Mouse (Mus musculus) MEL (cell line): ENCODE measurements around the gene Zscan2. TPM values are rescaled to one million over a fixed set of nuclear protein-coding genes. Genes with fewer than 3 reads are reported as not detected.

ENCODE experiments used
- DNase-seq: peaks from one replicate; pipeline ENCODE4 v3.0.0; 2011; ENCODE audit warnings: low read depth, low spot score
- H3K27ac ChIP-seq: 2 replicates; pipeline ENCODE4 v1.5.1; 2012; ENCODE audit warnings: low read depth, mild to moderate bottlenecking, control low read depth, low read length, moderate library complexity; ENCODE audit not compliant: control insufficient read depth
- H3K27me3 ChIP-seq, 2 experiments: fragments of 150-350 bp in 1 of 2; sonication (generic) in 1 of 2; 2 replicates each; pipeline ENCODE4 v1.6.1; 2012; ENCODE audit warnings: low read length in 2 of 2, mild to moderate bottlenecking in 2 of 2, improper control_type of control experiment in 1 of 2, moderate library complexity in 1 of 2; ENCODE audit not compliant: insufficient read depth in 2 of 2, control insufficient read depth in 1 of 2
- H3K36me3 ChIP-seq, 2 experiments: 2 replicates each; pipeline ENCODE4 v1.6.1; 2012 to 2014; ENCODE audit warnings: low read length in 2 of 2, improper control_type of control experiment in 1 of 2, inconsistent platforms in 1 of 2, mild to moderate bottlenecking in 1 of 2; ENCODE audit not compliant: insufficient read depth in 2 of 2, control insufficient read depth in 1 of 2
- H3K4me1 ChIP-seq, 2 experiments: fragments of 150-350 bp in 1 of 2; sonication (generic) in 1 of 2; 2 replicates each; pipeline ENCODE4 v1.6.1; 2012; ENCODE audit warnings: low read length in 2 of 2, improper control_type of control experiment in 1 of 2, mild to moderate bottlenecking in 1 of 2; ENCODE audit not compliant: insufficient read depth in 2 of 2, control insufficient read depth in 1 of 2
- H3K4me3 ChIP-seq, 2 experiments: fragments of 150-350 bp in 1 of 2; sonication (generic) in 1 of 2; 2 replicates each; pipeline ENCODE4 v1.5.1; 2012; ENCODE audit warnings: low read depth in 2 of 2, low read length in 2 of 2, mild to moderate bottlenecking in 2 of 2, moderate library complexity in 2 of 2, control low read depth in 1 of 2, improper control_type of control experiment in 1 of 2; ENCODE audit not compliant: control insufficient read depth in 1 of 2, insufficient read depth in 1 of 2
- H3K79me2 ChIP-seq: 2 replicates; pipeline ENCODE4 v1.6.1; 2012; ENCODE audit warnings: mild to moderate bottlenecking, low read length, moderate library complexity; ENCODE audit not compliant: control insufficient read depth, poor library complexity, insufficient read depth
- H3K9ac ChIP-seq: 2 replicates; pipeline ENCODE4 v1.6.1; 2012; ENCODE audit warnings: low read depth, mild to moderate bottlenecking, control low read depth, low read length, moderate library complexity; ENCODE audit not compliant: control insufficient read depth, poor library complexity, severe bottlenecking
- H3K9me3 ChIP-seq: fragments of 150-350 bp; sonication (generic); replicated peaks from 2 replicates; pipeline ENCODE4 v1.6.1; 2012; ENCODE audit warnings: mild to moderate bottlenecking, low read length, improper control_type of control experiment, moderate library complexity; ENCODE audit not compliant: insufficient read depth
- BHLHE40 ChIP-seq: IDR thresholded peaks from 2 replicates; pipeline ENCODE4 v1.6.1; 2012; ENCODE audit warnings: low read depth, mild to moderate bottlenecking, inconsistent platforms, low read length, improper control_type of control experiment, borderline replicate concordance
- CHD1 ChIP-seq: IDR thresholded peaks from 2 replicates; pipeline ENCODE4 v1.6.1; 2012; ENCODE audit warnings: low read depth, mild to moderate bottlenecking, inconsistent platforms, low read length, improper control_type of control experiment
- CTCF ChIP-seq, 3 experiments: IDR thresholded peaks in 2 of 3; conservative IDR thresholded peaks in 1 of 3; 2 replicates each; pipeline ENCODE4 v1.5.1; 2011 to 2012; ENCODE audit warnings: low read length in 3 of 3, low read depth in 2 of 3, mild to moderate bottlenecking in 2 of 3, improper control_type of control experiment in 1 of 3, inconsistent platforms in 1 of 3, mixed read lengths in 1 of 3, moderate library complexity in 1 of 3; ENCODE audit not compliant: control insufficient read depth in 1 of 3, insufficient read depth in 1 of 3, poor library complexity in 1 of 3, severe bottlenecking in 1 of 3
- ELF1 ChIP-seq: IDR thresholded peaks from 2 replicates; pipeline ENCODE4 v1.6.1; 2014; ENCODE audit warnings: low read depth, mild to moderate bottlenecking, inconsistent platforms, low read length, improper control_type of control experiment, moderate library complexity
- ETS1 ChIP-seq: IDR thresholded peaks from 2 replicates; pipeline ENCODE4 v1.6.1; 2012; ENCODE audit warnings: low read depth, mild to moderate bottlenecking, inconsistent platforms, low read length, improper control_type of control experiment, moderate library complexity
- GATA1 ChIP-seq: IDR thresholded peaks from 2 replicates; pipeline ENCODE4 v1.6.1; 2011; ENCODE audit warnings: low read depth, low read length, improper control_type of control experiment
- HCFC1 ChIP-seq: IDR thresholded peaks from 2 replicates; pipeline ENCODE4 v1.6.1; 2012; ENCODE audit warnings: low read depth, mild to moderate bottlenecking, inconsistent platforms, low read length, improper control_type of control experiment, moderate library complexity
- JUND ChIP-seq: IDR thresholded peaks from 2 replicates; pipeline ENCODE4 v1.6.1; 2011; ENCODE audit warnings: low read depth, mild to moderate bottlenecking, improper control_type of control experiment, low read length
- KAT2A ChIP-seq: conservative IDR thresholded peaks from 2 replicates; pipeline ENCODE4 v1.6.1; 2012; ENCODE audit warnings: low read depth, low read length, improper control_type of control experiment, inconsistent platforms
- MAFK ChIP-seq: IDR thresholded peaks from 2 replicates; pipeline ENCODE4 v1.6.1; 2011; ENCODE audit warnings: low read depth, mild to moderate bottlenecking, low read length, improper control_type of control experiment, borderline replicate concordance
- MAX ChIP-seq: IDR thresholded peaks from 2 replicates; pipeline ENCODE4 v1.6.1; 2011; ENCODE audit warnings: low read length, improper control_type of control experiment
- MAZ ChIP-seq: IDR thresholded peaks from 2 replicates; pipeline ENCODE4 v1.6.1; 2012; ENCODE audit warnings: low read depth, mild to moderate bottlenecking, inconsistent platforms, low read length, improper control_type of control experiment
- MEF2A ChIP-seq: IDR thresholded peaks from 2 replicates; pipeline ENCODE4 v1.6.1; 2014; ENCODE audit warnings: low read depth, mild to moderate bottlenecking, inconsistent platforms, low read length, improper control_type of control experiment; ENCODE audit not compliant: poor library complexity, insufficient replicate concordance, severe bottlenecking; ENCODE audit errors: extremely low read depth
- MXI1 ChIP-seq: IDR thresholded peaks from 2 replicates; pipeline ENCODE4 v1.6.1; 2011; ENCODE audit warnings: mild to moderate bottlenecking, low read depth, low read length, improper control_type of control experiment
- MYB ChIP-seq: IDR thresholded peaks from 2 replicates; pipeline ENCODE4 v1.6.1; 2011; ENCODE audit warnings: mild to moderate bottlenecking, low read depth, low read length, improper control_type of control experiment
- MYC ChIP-seq: IDR thresholded peaks from 2 replicates; pipeline ENCODE4 v1.6.1; 2011; ENCODE audit warnings: low read depth, mild to moderate bottlenecking, low read length, improper control_type of control experiment, moderate library complexity
- NELFE ChIP-seq: IDR thresholded peaks from 2 replicates; pipeline ENCODE4 v1.6.1; 2011; ENCODE audit warnings: low read depth, low read length, improper control_type of control experiment
- NRF1 ChIP-seq: IDR thresholded peaks from 2 replicates; pipeline ENCODE4 v1.6.1; 2014; ENCODE audit warnings: low read depth, mild to moderate bottlenecking, inconsistent platforms, low read length, improper control_type of control experiment, moderate library complexity; ENCODE audit not compliant: poor library complexity, insufficient read depth, severe bottlenecking
- POLR2A ChIP-seq, 2 experiments: IDR thresholded peaks; 2 replicates each; pipeline ENCODE4 v1.6.1; 2011 to 2012; ENCODE audit warnings: low read length in 2 of 2, mild to moderate bottlenecking in 2 of 2, control low read depth in 1 of 2, improper control_type of control experiment in 1 of 2, low read depth in 1 of 2, moderate library complexity in 1 of 2; ENCODE audit not compliant: control insufficient read depth in 1 of 2, insufficient read depth in 1 of 2, poor library complexity in 1 of 2
- POLR2AphosphoS2 ChIP-seq: IDR thresholded peaks from 2 replicates; pipeline ENCODE4 v1.6.1; 2011; ENCODE audit warnings: low read length, improper control_type of control experiment
- RAD21 ChIP-seq: IDR thresholded peaks from 2 replicates; pipeline ENCODE4 v1.6.1; 2011; ENCODE audit warnings: mild to moderate bottlenecking, low read depth, low read length, improper control_type of control experiment
- SIN3A ChIP-seq: IDR thresholded peaks from 2 replicates; pipeline ENCODE4 v1.6.1; 2012; ENCODE audit warnings: low read length, improper control_type of control experiment, inconsistent platforms
- SMC3 ChIP-seq: IDR thresholded peaks from 2 replicates; pipeline ENCODE4 v1.6.1; 2011; ENCODE audit warnings: low read depth, low read length, improper control_type of control experiment
- TAL1 ChIP-seq: IDR thresholded peaks from 2 replicates; pipeline ENCODE4 v1.6.1; 2012; ENCODE audit warnings: mild to moderate bottlenecking, inconsistent platforms, low read length, moderate library complexity, mixed read lengths
- TBP ChIP-seq: IDR thresholded peaks from 2 replicates; pipeline ENCODE4 v1.8.0; 2011; ENCODE audit warnings: low read depth, low read length, improper control_type of control experiment
- TCF12 ChIP-seq: IDR thresholded peaks from 2 replicates; pipeline ENCODE4 v1.6.1; 2014; ENCODE audit warnings: low read depth, mild to moderate bottlenecking, inconsistent platforms, low read length, improper control_type of control experiment, moderate library complexity
- ZC3H11A ChIP-seq: IDR thresholded peaks from 2 replicates; pipeline ENCODE4 v1.6.1; 2012; ENCODE audit warnings: low read depth, mild to moderate bottlenecking, inconsistent platforms, low read length, improper control_type of control experiment
- ZMIZ1 ChIP-seq: IDR thresholded peaks from 2 replicates; pipeline ENCODE4 v1.6.1; 2012; ENCODE audit warnings: low read depth, mild to moderate bottlenecking, inconsistent platforms, low read length, improper control_type of control experiment, moderate library complexity
- ZNF384 ChIP-seq: IDR thresholded peaks from 2 replicates; pipeline ENCODE4 v1.6.1; 2012; ENCODE audit warnings: low read depth, mild to moderate bottlenecking, inconsistent platforms, low read length, improper control_type of control experiment
- polyA plus RNA-seq, 2 experiments: library from polyadenylated mRNA; stranded (reverse) in 1 of 2; unstranded in 1 of 2; fragments of >175 nt in 1 of 2; fragments of >200 nt in 1 of 2; gene quantifications; 2 replicates each; pipeline versions ENCODE4 v1.2.1 to v1.2.4; 2012; ENCODE audit warnings: low replicate concordance in 2 of 2, low read depth in 1 of 2; ENCODE audit not compliant: insufficient read length in 2 of 2, insufficient read depth in 1 of 2, missing spikeins in 1 of 2
- total RNA-seq: library from RNA; depleted of rRNA; stranded (reverse); fragments of 300-350 nt; gene quantifications from 2 replicates; pipeline ENCODE4 v1.2.3, GENCODE M21; 2012

Zscan2 gene
- total and polyA plus RNA-seq, 3 experiments: 1.2 to 2.4 TPM; not detected in 1

DNA sequence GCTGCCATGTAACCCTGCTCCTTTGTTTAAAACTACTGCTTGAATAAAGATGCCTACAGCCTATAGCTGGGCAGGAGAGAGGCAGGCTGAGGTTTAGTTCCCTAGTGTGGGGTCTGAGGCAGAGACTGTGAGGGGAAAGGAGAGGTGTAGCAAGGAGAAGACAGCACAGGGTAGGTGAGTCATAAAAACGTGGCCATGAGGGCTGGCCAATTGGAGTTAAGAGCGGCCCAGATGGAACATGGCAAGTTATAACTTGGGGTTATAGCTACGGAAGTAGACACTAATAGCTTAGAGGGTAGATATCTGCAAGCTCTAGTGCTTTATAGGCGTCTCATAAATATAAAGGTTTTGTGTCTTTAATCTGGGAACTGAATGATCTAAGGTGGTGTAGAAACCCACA is 37.5 kb upstream of the Zscan2 start:
- peak; percentile 89 for DNase-seq
- Histone ChIP-seq H3K79me2 (no peaks in the 10 kb centered on the region; the same call in 1 of the 2 replicates), H3K27me3 (no peaks in the 10 kb centered on the region), H3K4me3 (peak overlapping the region; percentile 47 to 54), H3K9me3 (no peaks in the 10 kb centered on the region), H3K4me1 (peaks cover 13 to 22% of the 10 kb centered on the region in 2 experiments), H3K27ac (peak overlapping the region; percentile 98), H3K9ac (peak overlapping the region; percentile 71), H3K36me3 (peaks cover 0 to 17% of the 10 kb centered on the region in 2 experiments; a peak in 2 of 4 replicates)
- TF ChIP-seq MYC (peak; percentile 90), MAFK (no peak), TBP (peak; percentile 73), JUND (peak; percentile 81), ZC3H11A (no peak), GATA1 (0 out of 2 replicates have a peak, but pooled peaks have one; percentile 30), ZMIZ1 (0 out of 2 replicates have a peak, but pooled peaks have one; percentile 3), HCFC1 (0 out of 2 replicates have a peak, but pooled peaks have one; percentile 12), MAX (peak; percentile 77), NELFE (peak; percentile 50), POLR2A (IDR thresholded peaks at IDR 0.05; ENCODE audit: control insufficient read depth in 1 of 2, insufficient read depth in 1 of 2, low read depth in 1 of 2, low read length in 2 of 2, poor library complexity in 1 of 2) (no peak)

- DNase-seq: peak; percentile 89
- peak overlapping the region; percentile 98 for H3K27ac ChIP-seq
- H3K79me2 ChIP-seq: no peaks in the 10 kb centered on the region; the same call in 1 of the 2 replicates
- H3K9ac ChIP-seq: peak overlapping the region; percentile 71
- H3K9me3 ChIP-seq: no peaks in the 10 kb centered on the region
- H3K36me3 ChIP-seq: peaks cover 0 to 21% of the 10 kb centered on the region in 2 experiments; a peak in 2 of 4 replicates
- H3K4me3 ChIP-seq: peak overlapping the region; percentile 47 to 54
- H3K4me1 ChIP-seq: peaks cover 13 to 29% of the 10 kb centered on the region in 2 experiments
- H3K27me3 ChIP-seq: no peaks in the 10 kb centered on the region
- TF ChIP-seq CHD1 (no peak), TCF12 (peak; percentile 62), RAD21 (no peak), JUND (no peak), SIN3A (peak; percentile 89), NELFE (peak; percentile 54), ZMIZ1 (peak; percentile 95), MXI1 (peak; percentile 85), MYC (peak; percentile 93), BHLHE40 (0 out of 2 replicates have a peak, but pooled peaks have one; percentile 40), MEF2A (no peak), ELF1 (no peak), NRF1 (no peak), KAT2A (no peak; the same call in 1 of the 2 replicates), SMC3 (no peak), TAL1 (no peak), MYB (peak; percentile 86), ETS1 (peak; percentile 84), POLR2AphosphoS2 (no peak), TBP (peak; percentile 91), CTCF (IDR thresholded peaks at IDR 0.05 in 2 of 3, conservative IDR thresholded peaks at IDR 0.05 in 1 of 3; ENCODE audit: control insufficient read depth in 1 of 3, insufficient read depth in 1 of 3, low read depth in 2 of 3, low read length in 3 of 3, poor library complexity in 1 of 3, severe bottlenecking in 1 of 3) (no peak), ZNF384 (peak; percentile 93), POLR2A (IDR thresholded peaks at IDR 0.05; ENCODE audit: control insufficient read depth in 1 of 2, insufficient read depth in 1 of 2, low read depth in 1 of 2, low read length in 2 of 2, poor library complexity in 1 of 2) (peak; percentile 52 to 88; a peak in 2 of 4 replicates), MAZ (0 out of 2 replicates have a peak, but pooled peaks have one; percentile 26), ZC3H11A (no peak), MAFK (no peak)
Measured at GRCm38 (mm10) chr7:80823875-80824682, 36.6 kb upstream of the Zscan2 start.
